Mouse (Mus musculus) stomach, postnatal 0 days (tissue): ENCODE data around the gene Slc10a7. TPM values are rescaled to one million over a fixed set of nuclear protein-coding genes. Genes with fewer than 3 reads are reported as not detected.

Experiments used
- ATAC-seq: fragments of 200-750 bp; cut with Nextera tagmentation; 2 replicates; pipeline ENCODE4 v1.8.0; 2017; ENCODE audit not compliant: low FRiP score, low TSS enrichment
- DNase-seq: peaks from one replicate; pipeline ENCODE4 v3.0.0-alpha.2; 2016; ENCODE audit warnings: low spot score
- H3K27ac ChIP-seq: fragments of 300-500 bp; sonication (generic); replicated peaks from 2 replicates; pipeline ENCODE4 v1.5.1; 2014; ENCODE audit warnings: mild to moderate bottlenecking, control low read depth
- H3K27me3 ChIP-seq: fragments of 300-500 bp; sonication (generic); 2 replicates; pipeline ENCODE4 v1.6.1; 2014; ENCODE audit warnings: low read length; ENCODE audit not compliant: control insufficient read depth, insufficient read depth
- H3K36me3 ChIP-seq: fragments of 300-500 bp; sonication (generic); 2 replicates; pipeline ENCODE4 v1.6.1; 2014; ENCODE audit warnings: low read length, mixed read lengths; ENCODE audit not compliant: control insufficient read depth, insufficient read depth
- H3K4me1 ChIP-seq: fragments of 300-500 bp; sonication (generic); replicated peaks from 2 replicates; pipeline ENCODE4 v1.6.1; 2014; ENCODE audit warnings: antibody characterized with exemption; ENCODE audit not compliant: control insufficient read depth, insufficient read depth
- H3K4me2 ChIP-seq: fragments of 300-500 bp; sonication (generic); replicated peaks from 2 replicates; pipeline ENCODE4 v1.6.1; 2014; ENCODE audit warnings: low read depth, mild to moderate bottlenecking, control low read depth, moderate library complexity
- H3K4me3 ChIP-seq: fragments of 300-500 bp; sonication (generic); 2 replicates; pipeline ENCODE4 v1.5.1; 2014; ENCODE audit warnings: low read depth, low read length, control low read depth
- H3K9ac ChIP-seq: fragments of 300-500 bp; sonication (generic); 2 replicates; pipeline ENCODE4 v1.6.1; 2014; ENCODE audit warnings: mild to moderate bottlenecking, low read length, control low read depth, mixed read lengths
- H3K9me3 ChIP-seq: fragments of 300-500 bp; sonication (generic); 2 replicates; pipeline ENCODE4 v1.6.1; 2016; ENCODE audit warnings: low read length; ENCODE audit not compliant: control insufficient read depth
- CTCF ChIP-seq: IDR thresholded peaks from 2 replicates; pipeline ENCODE4 v1.5.1; 2016; ENCODE audit warnings: antibody characterized with exemption, low read depth, mild to moderate bottlenecking, moderate library complexity
- EP300 ChIP-seq: optimal IDR thresholded peaks from 2 replicates; pipeline ENCODE3; 2016; ENCODE audit warnings: antibody characterized with exemption
- WGBS: fragments of 180-500 bp; shearing (Covaris S2); extraction: QIAGEN DNeasy Blood & Tissue Kit; methylation state at CpG from one replicate; pipeline ENCODE4 v1.1.7; 2014; 5-methylcytosine and 5-hydroxymethylcytosine counted together
- polyA plus RNA-seq: library from polyadenylated mRNA; unstranded; fragments of >200 nt; fragmentation: Nextera tagmentation; extraction: Ambion mirVana; gene quantifications from 2 replicates; pipeline ENCODE4 v1.2.1, GENCODE M21; 2015

The Slc10a7 gene
- polyA plus RNA-seq, 1 experiment from 2014 or later: 11.3 TPM

GRCm38 (mm10) chr8:78624738-78625442 lies 115.7 kb downstream of the Slc10a7 start:
- ATAC-seq (no peak), DNase-seq (no peak)
- Histone ChIP-seq H3K9me3 (no peaks in the 10 kb centered on the region), H3K9ac (no peak overlapping the region), H3K4me2 (no peak overlapping the region), H3K36me3 (no peaks in the 10 kb centered on the region), H3K27ac (no peak overlapping the region), H3K4me1 (no peaks in the 10 kb centered on the region), H3K27me3 (no peaks in the 10 kb centered on the region), H3K4me3 (no peak overlapping the region)
- TF ChIP-seq EP300: no peak
- 56% methylated on average over 12 of the region's 12 CpGs for WGBS

DNA sequence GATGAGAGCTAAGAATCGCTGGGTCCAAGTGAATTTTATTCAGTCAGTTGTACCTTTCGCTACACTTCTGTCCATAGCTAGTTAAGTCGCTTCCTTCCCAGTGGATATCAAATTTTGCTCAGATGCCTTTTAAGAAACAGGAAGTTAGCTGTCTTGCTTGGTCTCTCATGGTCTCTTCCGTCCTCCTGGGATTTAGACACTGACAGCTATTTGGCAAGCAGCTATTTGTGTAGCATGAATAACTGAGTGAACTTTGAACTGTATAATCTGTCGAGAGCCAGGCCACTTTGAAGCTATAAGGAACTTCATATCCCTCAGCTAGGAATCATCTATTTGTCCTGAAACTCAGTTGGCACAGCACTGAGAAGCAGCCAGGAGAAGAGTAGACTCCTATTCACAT lies 117.5 kb downstream of the Slc10a7 start:
- ATAC-seq: no peak
- Histone ChIP-seq H3K4me3 (no peak overlapping the region), H3K9me3 (no peaks in the 10 kb centered on the region), H3K9ac (no peak overlapping the region), H3K36me3 (no peaks in the 10 kb centered on the region), H3K27me3 (no peaks in the 10 kb centered on the region), H3K27ac (no peak overlapping the region), H3K4me1 (no peaks in the 10 kb centered on the region), H3K4me2 (no peak overlapping the region)
- TF ChIP-seq CTCF: no peak
- no peak for TF ChIP-seq EP300
- no peak for DNase-seq
- WGBS: 53% methylated on average over 5 of the region's 5 CpGs

- Histone ChIP-seq H3K4me1 (no peaks in the 10 kb centered on the region), H3K36me3 (no peaks in the 10 kb centered on the region), H3K27me3 (no peaks in the 10 kb centered on the region), H3K27ac (no peak overlapping the region), H3K9ac (no peak overlapping the region), H3K4me2 (no peak overlapping the region), H3K4me3 (no peak overlapping the region), H3K9me3 (no peaks in the 10 kb centered on the region)
- TF ChIP-seq CTCF: no peak
- TF ChIP-seq EP300: no peak
- no peak for DNase-seq
- WGBS: 90% methylated on average over 9 of the region's 9 CpGs
- ATAC-seq: no peak
These were observed 118.6 kb downstream of the Slc10a7 start for GRCm38 (mm10) chr8:78627793-78628192.

DNA sequence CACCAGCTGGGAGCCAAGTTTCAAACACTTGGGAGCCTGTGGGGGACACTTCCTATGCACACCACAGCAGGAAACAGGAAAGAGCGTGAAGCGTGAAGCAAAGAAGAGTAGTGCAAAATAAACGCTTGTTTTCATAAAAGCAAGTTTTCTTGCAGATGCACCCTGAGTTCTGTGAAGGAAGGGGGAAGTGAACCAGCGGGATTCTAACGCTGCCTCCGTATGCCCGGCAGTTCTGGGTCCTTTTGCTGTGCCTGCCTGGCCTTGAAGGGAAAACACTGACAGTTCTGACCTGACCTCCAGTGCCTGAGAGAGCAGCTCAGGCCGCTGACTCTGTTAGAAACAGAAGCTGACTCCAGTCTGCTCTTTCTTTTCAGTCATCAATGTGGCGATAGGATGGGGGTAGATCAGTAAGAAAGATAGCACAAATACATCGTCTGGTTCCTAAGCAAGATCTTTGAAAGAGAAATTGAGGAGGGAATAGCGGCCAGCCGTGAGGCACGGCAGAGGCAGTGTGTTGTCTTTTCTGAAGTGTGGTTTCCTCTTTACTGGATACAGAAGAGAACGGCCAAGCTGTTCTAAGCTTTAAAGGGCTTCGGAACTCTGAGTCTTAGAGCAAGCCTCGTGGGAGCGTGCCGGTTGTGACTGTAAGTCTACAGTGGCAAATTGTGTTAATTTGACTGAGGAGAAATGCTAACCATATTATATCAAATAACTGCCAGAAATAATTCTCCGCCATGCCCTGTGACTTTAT lies 121.4 kb downstream of the Slc10a7 start:
- Histone ChIP-seq H3K4me3 (no peak overlapping the region), H3K4me1 (no peaks in the 10 kb centered on the region), H3K9ac (no peak overlapping the region), H3K27me3 (no peaks in the 10 kb centered on the region), H3K36me3 (no peaks in the 10 kb centered on the region), H3K27ac (0 out of 2 replicates have a peak overlapping the region, but pooled peaks have one; percentile 14), H3K4me2 (no peak overlapping the region), H3K9me3 (no peaks in the 10 kb centered on the region)
- no peak for ATAC-seq
- TF ChIP-seq CTCF: no peak
- TF ChIP-seq EP300: no peak
- 73% methylated on average over 19 of the region's 19 CpGs for WGBS
- DNase-seq: no peak

DNA sequence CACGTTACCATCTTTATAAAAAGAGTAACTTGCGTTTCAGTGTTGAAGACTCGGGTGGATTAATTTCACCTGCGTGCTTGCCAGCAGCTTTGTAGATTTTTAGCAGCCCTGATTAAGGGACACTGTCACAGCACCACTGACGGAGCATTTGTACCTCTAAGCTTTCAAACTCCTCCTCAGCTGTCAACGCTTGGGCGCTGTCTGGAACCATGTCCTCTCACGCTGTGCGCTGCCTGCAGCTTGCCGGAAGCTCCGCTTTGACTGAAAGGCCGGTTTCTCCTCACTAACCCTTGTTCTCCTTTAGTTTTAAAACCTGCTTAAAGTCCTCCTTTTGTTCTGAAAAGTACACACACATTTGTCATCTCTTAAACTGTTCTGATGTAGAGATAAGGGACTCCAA lies 123.9 kb downstream of the Slc10a7 start:
- ATAC-seq (no peak), DNase-seq (no peak)
- H3K4me1 ChIP-seq: no peaks in the 10 kb centered on the region
- H3K9me3 ChIP-seq: no peaks in the 10 kb centered on the region
- WGBS: 65% methylated on average over 12 of the region's 12 CpGs
- no peaks in the 10 kb centered on the region for H3K27me3 ChIP-seq
- H3K4me3 ChIP-seq: no peak overlapping the region
- no peaks in the 10 kb centered on the region for H3K36me3 ChIP-seq
- no peak overlapping the region for H3K9ac ChIP-seq
- TF ChIP-seq EP300 (no peak), CTCF (no peak)
- H3K27ac ChIP-seq: no peak overlapping the region
- H3K4me2 ChIP-seq: no peak overlapping the region

- no peaks in the 10 kb centered on the region for H3K9me3 ChIP-seq
- H3K4me1 ChIP-seq: no peaks in the 10 kb centered on the region
- DNase-seq (no peak), ATAC-seq (no peak)
- H3K36me3 ChIP-seq: no peaks in the 10 kb centered on the region
- 81% methylated on average over 3 of the region's 3 CpGs for WGBS
- TF ChIP-seq EP300: no peak
- no peak for TF ChIP-seq CTCF
- H3K27me3 ChIP-seq: no peaks in the 10 kb centered on the region
- H3K4me3 ChIP-seq: no peak overlapping the region
- H3K4me2 ChIP-seq: no peak overlapping the region
- no peak overlapping the region for H3K27ac ChIP-seq
- H3K9ac ChIP-seq: no peak overlapping the region
These were observed 124.9 kb downstream of the Slc10a7 start for GRCm38 (mm10) chr8:78634018-78634417.
